Mouse (Mus musculus) cerebral cortex, adult 2 months (tissue): ENCODE results near the gene Dqx1.

Source experiments
- WGBS: fragments of 180-500 bp; shearing (Covaris S2); methylation state at CpG from one replicate; pipeline ENCODE4 v1.1.7; 2018; 5-methylcytosine and 5-hydroxymethylcytosine counted together

Dqx1 gene

GRCm38 (mm10) chr6:83070311-83071219, 12.9 kb downstream of the Dqx1 start:
- 3% methylated on average over 58 of the region's 58 CpGs for WGBS

- WGBS = 2% methylated on average over 24 of the region's 24 CpGs
Observed at GRCm38 (mm10) chr6:83071220-83071619, 13.6 kb downstream of the Dqx1 start.

GRCm38 (mm10) chr6:83074979-83075378, 17.3 kb downstream of the Dqx1 start:
- 18% methylated on average over 2 of the region's 2 CpGs for WGBS

- WGBS = under 1% methylated on average over 54 of the region's 54 CpGs
Observed at GRCm38 (mm10) chr6:83077630-83078323, 20.1 kb downstream of the Dqx1 start, which contains the start of gene Pcgf1. Gene Pcgf1, plus strand, starts transcription at chr6:83077869.

GRCm38 (mm10) chr6:83078324-83078858, 20.7 kb downstream of the Dqx1 start:
- under 1% methylated on average over 46 of the region's 46 CpGs for WGBS

GRCm38 (mm10) chr6:83080210-83080609, 22.6 kb downstream of the Dqx1 start:
- 97% methylated on average over 5 of the region's 5 CpGs for WGBS

GRCm38 (mm10) chr6:83083497-83083896, 25.9 kb downstream of the Dqx1 start:
- 21% methylated on average over 5 of the region's 5 CpGs for WGBS

GRCm38 (mm10) chr6:83084477-83084876, 26.8 kb downstream of the Dqx1 start:
- WGBS = 19% methylated on average over 6 of the region's 6 CpGs

- 7% methylated on average over 42 of the region's 42 CpGs for WGBS
Observed at GRCm38 (mm10) chr6:83086121-83087035, 28.7 kb downstream of the Dqx1 start, which contains the start of gene Lbx2. Gene Lbx2, plus strand, starts transcription at chr6:83086367.

GRCm38 (mm10) chr6:83087205-83087925, 29.7 kb downstream of the Dqx1 start:
- WGBS = 5% methylated on average over 47 of the region's 47 CpGs

- 15% methylated on average over 9 of the region's 9 CpGs for WGBS
Observed at GRCm38 (mm10) chr6:83087926-83088260, 30.2 kb downstream of the Dqx1 start.

GRCm38 (mm10) chr6:83092416-83093127, 34.9 kb downstream of the Dqx1 start:
- WGBS = 42% methylated on average over 6 of the region's 6 CpGs

- 69% methylated on average over 6 of the region's 6 CpGs for WGBS
Observed at GRCm38 (mm10) chr6:83095968-83096367, 38.3 kb downstream of the Dqx1 start.

- WGBS = 71% methylated on average over 2 of the region's 2 CpGs
Observed at GRCm38 (mm10) chr6:83098411-83098810, 40.8 kb downstream of the Dqx1 start.

- WGBS = 1% methylated on average over 25 of the region's 25 CpGs
Observed at GRCm38 (mm10) chr6:83101316-83101687, 43.7 kb downstream of the Dqx1 start, which contains the start of the genes Ccdc142 and Gm42688. Gene Ccdc142, plus strand, starts transcription at chr6:83101601. Gene Gm42688, plus strand, starts transcription at chr6:83101617.

- under 1% methylated on average over 74 of the region's 74 CpGs for WGBS
Observed at GRCm38 (mm10) chr6:83101688-83102556, 44.3 kb downstream of the Dqx1 start.

- 52% methylated on average over 11 of the region's 11 CpGs for WGBS
Observed at GRCm38 (mm10) chr6:83103130-83103650, 45.5 kb downstream of the Dqx1 start.

- WGBS = 33% methylated on average over 4 of the region's 4 CpGs
Observed at GRCm38 (mm10) chr6:83104158-83104557, 46.5 kb downstream of the Dqx1 start.
